Mouse (Mus musculus) adrenal gland, adult 2 months (tissue): ENCODE data around the gene Dock1. TPM values are rescaled to one million over a fixed set of nuclear protein-coding genes. Genes with fewer than 3 reads are reported as not detected.

Experiments used
- DNase-seq: peaks from one replicate; pipeline ENCODE4 v3.0.0; 2021
- polyA plus RNA-seq: library from polyadenylated mRNA; depleted of rRNA; stranded (reverse); fragments of >200 nt; gene quantifications from 2 replicates; pipeline ENCODE4 v1.2.3, GENCODE M21; 2012
- total RNA-seq, 2 experiments: library from RNA; stranded (reverse); gene quantifications; 2 replicates each; pipeline ENCODE4 v1.2.3; 2021

Dock1 gene
- total and polyA plus RNA-seq, 3 experiments = 25.8 to 174 (median 116) TPM

- no peak for DNase-seq
Measured at GRCm38 (mm10) chr7:134751496-134751895, 81.0 kb downstream of the Dock1 start.

DNA sequence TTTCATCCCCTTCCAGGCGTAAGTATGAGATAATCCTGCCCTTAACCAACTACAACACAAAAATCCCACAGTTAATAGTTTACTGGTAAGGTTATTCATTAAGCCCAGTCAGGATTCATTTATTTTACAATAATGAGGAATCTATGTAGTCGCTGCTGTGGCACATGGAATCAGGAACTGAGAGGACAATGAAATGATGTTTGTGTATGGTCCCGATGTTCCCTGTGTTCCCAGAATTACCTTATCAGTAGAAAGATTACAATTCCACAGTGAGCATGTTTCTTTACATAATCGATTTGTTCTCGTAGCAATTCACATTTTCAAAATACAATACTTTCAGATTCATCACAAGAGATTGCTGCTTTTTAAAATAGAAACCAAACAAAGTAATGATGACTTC lies 83.0 kb downstream of the Dock1 start:
- DNase-seq = no peak

- peak; percentile 48 for DNase-seq
Measured at GRCm38 (mm10) chr7:134757605-134758004, 87.2 kb downstream of the Dock1 start.

GRCm38 (mm10) chr7:134761799-134762198 lies 91.3 kb downstream of the Dock1 start:
- no peak for DNase-seq

- no peak for DNase-seq
Measured at GRCm38 (mm10) chr7:134765130-134765529, 94.7 kb downstream of the Dock1 start.

- DNase-seq = no peak
Measured at GRCm38 (mm10) chr7:134771314-134771713, 100.9 kb downstream of the Dock1 start.

GRCm38 (mm10) chr7:134772363-134772762 lies 101.9 kb downstream of the Dock1 start:
- DNase-seq = no peak

- no peak for DNase-seq
Measured at GRCm38 (mm10) chr7:134772867-134773590, 102.6 kb downstream of the Dock1 start.

DNA sequence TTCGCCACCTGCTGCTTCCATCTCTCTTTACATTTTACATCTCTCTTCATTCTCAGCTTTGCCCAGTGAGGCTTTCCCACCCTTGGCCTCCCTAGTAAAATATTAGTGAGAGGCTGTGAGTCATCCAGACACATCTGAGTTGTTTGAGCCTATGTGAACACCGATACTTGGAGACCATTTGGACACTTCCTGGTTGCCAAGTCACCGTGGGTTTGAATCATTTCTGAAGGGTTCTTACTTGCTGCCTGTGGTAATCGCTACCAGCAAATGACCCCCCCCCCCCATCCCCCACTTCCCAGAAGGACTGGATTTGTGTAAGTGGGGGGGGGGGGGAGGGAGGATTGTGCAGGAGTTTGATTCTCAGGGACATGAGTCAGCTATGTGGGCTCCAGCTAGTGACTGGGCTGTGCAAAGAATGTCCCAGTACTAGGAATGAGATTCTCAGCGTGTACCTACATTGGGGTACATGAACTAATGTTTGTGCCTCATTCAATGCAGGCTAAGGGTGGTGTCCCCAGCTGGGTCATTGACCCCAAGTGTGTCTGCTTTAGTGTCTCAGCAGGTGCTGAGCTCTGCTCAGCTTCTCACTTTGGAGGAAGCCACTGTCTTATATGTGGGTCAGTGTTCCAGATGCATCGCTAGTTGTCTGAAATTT lies 103.4 kb downstream of the Dock1 start:
- DNase-seq = peak; percentile 48

- no peak for DNase-seq
Measured at GRCm38 (mm10) chr7:134774468-134775162, 104.2 kb downstream of the Dock1 start.

DNA sequence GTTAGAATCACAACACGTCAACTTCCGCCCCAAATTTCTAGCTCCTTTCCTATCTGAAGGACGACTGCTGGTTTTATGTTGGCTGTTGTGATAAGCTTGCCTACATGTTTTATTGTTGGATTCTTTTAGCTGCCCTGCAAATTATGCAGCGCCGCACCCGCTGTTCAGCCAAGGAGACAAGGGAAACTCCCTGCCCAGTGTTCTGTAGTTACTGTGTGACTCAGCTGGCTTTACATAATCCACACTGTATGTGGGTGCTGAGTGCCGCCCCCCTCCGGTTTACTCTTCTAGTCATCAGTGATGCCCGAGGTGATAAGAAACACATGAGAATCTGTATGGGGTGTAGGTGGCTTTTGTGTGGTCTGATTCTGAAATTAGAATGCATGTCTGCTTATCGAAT lies 105.2 kb downstream of the Dock1 start:
- DNase-seq = no peak

- DNase-seq = no peak
Measured at GRCm38 (mm10) chr7:134776306-134776705, 105.9 kb downstream of the Dock1 start.

DNA sequence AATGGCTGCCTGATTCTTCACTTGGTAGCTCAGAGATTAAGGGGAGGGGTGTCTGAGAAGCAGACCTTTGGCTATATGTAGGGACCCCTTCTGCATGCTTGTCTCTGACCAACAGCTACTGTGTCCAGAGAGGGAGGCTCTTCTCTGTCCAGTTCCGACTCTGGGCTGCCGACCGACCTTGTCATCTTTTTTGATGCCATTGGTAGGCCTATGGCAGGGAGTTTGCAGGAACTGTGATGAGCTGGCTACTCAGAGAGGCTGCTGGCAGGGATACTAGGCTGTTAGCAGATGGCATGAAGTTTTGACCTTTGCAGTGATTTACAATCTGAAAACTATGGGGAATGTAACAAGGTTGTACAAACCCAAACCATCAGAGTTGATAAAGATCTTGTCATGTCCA lies 109.3 kb downstream of the Dock1 start:
- DNase-seq = peak; percentile 68

GRCm38 (mm10) chr7:134787110-134787509 lies 116.7 kb downstream of the Dock1 start:
- DNase-seq = no peak

- peak; percentile 36 for DNase-seq
Measured at GRCm38 (mm10) chr7:134794889-134795288, 124.4 kb downstream of the Dock1 start.

DNA sequence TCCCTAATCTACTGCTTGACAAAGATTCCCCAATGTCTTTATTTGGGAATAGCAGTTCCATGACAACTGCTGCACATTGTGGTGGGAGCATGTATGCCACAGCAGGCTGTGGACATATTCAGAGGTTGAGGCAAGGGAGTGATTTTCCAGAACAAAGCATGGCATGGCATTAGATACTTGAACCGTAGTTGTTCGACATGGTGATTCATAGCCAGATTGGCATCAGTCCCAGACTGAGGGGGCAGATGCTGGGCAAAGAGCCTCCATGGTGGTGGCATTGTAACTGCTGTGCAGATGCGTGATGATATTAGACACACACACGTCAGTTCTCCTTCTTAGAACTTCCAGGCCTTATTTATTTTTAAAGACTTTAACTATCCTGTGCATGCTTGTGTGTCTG lies 129.6 kb downstream of the Dock1 start:
- DNase-seq = peak; percentile 89

GRCm38 (mm10) chr7:134804422-134804821 lies 134.0 kb downstream of the Dock1 start:
- DNase-seq = no peak

- DNase-seq = no peak
Measured at GRCm38 (mm10) chr7:134806799-134807198, 136.3 kb downstream of the Dock1 start.

DNA sequence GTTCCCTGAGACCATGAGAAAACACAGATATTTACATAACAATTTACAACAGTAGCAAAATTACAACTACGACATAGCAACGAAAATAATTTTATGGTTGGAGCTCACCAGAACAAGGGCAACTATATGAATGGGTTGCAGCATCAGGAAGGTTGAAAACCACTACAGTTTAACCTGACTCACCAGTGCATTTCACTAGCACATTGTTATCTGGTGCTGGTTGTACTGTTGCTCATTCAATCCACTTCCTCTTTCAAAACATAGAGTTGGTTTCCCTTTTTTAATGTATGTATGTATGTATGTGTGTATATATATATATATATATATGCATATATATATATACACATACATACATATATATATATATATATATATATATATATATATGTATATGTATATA lies 138.0 kb downstream of the Dock1 start:
- no peak for DNase-seq

GRCm38 (mm10) chr7:134809241-134809975 lies 139.0 kb downstream of the Dock1 start:
- no peak for DNase-seq

- DNase-seq = no peak
Measured at GRCm38 (mm10) chr7:134818471-134818870, 148.0 kb downstream of the Dock1 start.

GRCm38 (mm10) chr7:134821264-134821663 lies 150.8 kb downstream of the Dock1 start:
- DNase-seq = no peak
